Mouse (Mus musculus) B cell, adult 2 months (primary cell): ENCODE results near the gene Pigp.

Experiments
- DNase-seq, 2 experiments: peaks; one replicate each; pipeline ENCODE4 v3.0.0; 2022

The Pigp gene

GRCm38 (mm10) chr16:94371301-94371931 is at the start of gene Pigp:
Gene Pigp, minus strand, starts transcription at chr16:94371842.
- DNase-seq: peak; percentile 44 to 45

GRCm38 (mm10) chr16:94420498-94420897 is 48.9 kb upstream of the Pigp start:
- DNase-seq: peak; percentile 39 to 46

- no peak for DNase-seq
Observed at GRCm38 (mm10) chr16:94414151-94414550, 42.5 kb upstream of the Pigp start.

GRCm38 (mm10) chr16:94412760-94413159 is 41.1 kb upstream of the Pigp start:
- DNase-seq: no peak

- no peak for DNase-seq
Observed at GRCm38 (mm10) chr16:94412198-94412597, 40.6 kb upstream of the Pigp start.

GRCm38 (mm10) chr16:94411287-94411686 is 39.6 kb upstream of the Pigp start:
- DNase-seq: no peak

- DNase-seq: no peak
Observed at GRCm38 (mm10) chr16:94402185-94402584, 30.5 kb upstream of the Pigp start.

GRCm38 (mm10) chr16:94401636-94402035 is 30.0 kb upstream of the Pigp start:
- DNase-seq: no peak

GRCm38 (mm10) chr16:94399141-94399540 is 27.5 kb upstream of the Pigp start:
- DNase-seq: no peak

GRCm38 (mm10) chr16:94396641-94397040 is 25.0 kb upstream of the Pigp start:
- no peak for DNase-seq

GRCm38 (mm10) chr16:94395051-94395450 is 23.4 kb upstream of the Pigp start:
- DNase-seq: no peak

- no peak for DNase-seq
Observed at GRCm38 (mm10) chr16:94392299-94392698, 20.7 kb upstream of the Pigp start.

GRCm38 (mm10) chr16:94387690-94388089 is 16.0 kb upstream of the Pigp start:
- DNase-seq: no peak

GRCm38 (mm10) chr16:94383277-94383676 is 11.6 kb upstream of the Pigp start:
- DNase-seq: no peak

GRCm38 (mm10) chr16:94379386-94379785 is 7.7 kb upstream of the Pigp start:
- DNase-seq: no peak

- DNase-seq: peak; percentile 81 to 84
Observed at GRCm38 (mm10) chr16:94370915-94371300, 734 bp downstream of the Pigp start.

- peak; percentile 88 to 91 for DNase-seq
Observed at GRCm38 (mm10) chr16:94370173-94370914, 1.3 kb downstream of the Pigp start, which contains the start of gene Ttc3. Gene Ttc3, plus strand, starts transcription at chr16:94370618.

GRCm38 (mm10) chr16:94369596-94370172 is 2.0 kb downstream of the Pigp start:
- DNase-seq: no peak

GRCm38 (mm10) chr16:94365435-94365834 is 6.2 kb downstream of the Pigp start:
- no peak for DNase-seq

GRCm38 (mm10) chr16:94363814-94364213 is 7.8 kb downstream of the Pigp start:
- DNase-seq: no peak

- DNase-seq: peak; percentile 24 to 38
Observed at GRCm38 (mm10) chr16:94362174-94362873, 9.3 kb downstream of the Pigp start.

- DNase-seq: no peak
Observed at GRCm38 (mm10) chr16:94360578-94361350, 10.9 kb downstream of the Pigp start.

- no peak for DNase-seq
Observed at GRCm38 (mm10) chr16:94358091-94358490, 13.6 kb downstream of the Pigp start.
